Mouse (Mus musculus): ENCODE data around the gene Rbak.

- TF ChIP-seq POLR2A (IDR thresholded peaks at IDR 0.05; ENCODE audit: control insufficient read depth, low read depth, low read length), result no peak
- TF ChIP-seq CTCF (IDR thresholded peaks at IDR 0.05; ENCODE audit: control insufficient read depth, insufficient read depth, insufficient replicate concordance, low read depth, low read length), result no peak
Measured at GRCm38 (mm10) chr5:143132935-143133514, 47.5 kb downstream of the Rbak start.
